Mouse (Mus musculus): ENCODE results near the gene Pim3. TPM values are rescaled to one million over a fixed set of nuclear protein-coding genes. Genes with fewer than 3 reads are reported as not detected.

Gene Pim3
- polyA plus RNA-seq, 1 experiment from 2014 or later = 69.4 TPM

GRCm38 (mm10) chr15:88832536-88832935, 29.4 kb upstream of the Pim3 start:
- Histone ChIP-seq H3K4me2 (replicated peaks; ENCODE audit: low read depth) (no peak overlapping the region), H3K9me3 (ENCODE audit: control insufficient read depth, low read length) (no peaks in the 10 kb centered on the region), H3K27ac (replicated peaks) (no peak overlapping the region), H3K4me3 (ENCODE audit: low read depth, low read length) (no peak overlapping the region), H3K9ac (ENCODE audit: low read length) (no peak overlapping the region), H3K27me3 (ENCODE audit: control insufficient read depth, insufficient read depth, low read length) (no peaks in the 10 kb centered on the region), H3K4me1 (replicated peaks; ENCODE audit: control insufficient read depth, insufficient read depth) (no peaks in the 10 kb centered on the region), H3K36me3 (ENCODE audit: control insufficient read depth, insufficient read depth, low read length) (no peaks in the 10 kb centered on the region)
- WGBS = 63% methylated on average over 9 of the region's 9 CpGs
- DNase-seq (ENCODE audit: low spot score) = no peak
- no peak for ATAC-seq (ENCODE audit: low FRiP score, low TSS enrichment)
- TF ChIP-seq CTCF (IDR thresholded peaks at IDR 0.05; ENCODE audit: low read depth) (no peak), EP300 (optimal IDR thresholded peaks at IDR 0.05) (no peak)

GRCm38 (mm10) chr15:88836031-88836430, 26.0 kb upstream of the Pim3 start:
- Histone ChIP-seq H3K27ac (replicated peaks) (peak overlapping the region; percentile 84), H3K4me1 (replicated peaks; ENCODE audit: control insufficient read depth, insufficient read depth) (0 out of 2 replicates have a peak, but pooled peaks cover 3% of the 10 kb centered on the region), H3K9me3 (ENCODE audit: control insufficient read depth, low read length) (no peaks in the 10 kb centered on the region), H3K27me3 (ENCODE audit: control insufficient read depth, insufficient read depth, low read length) (no peaks in the 10 kb centered on the region), H3K9ac (ENCODE audit: low read length) (no peak overlapping the region; the same call in 1 of the 2 replicates), H3K4me2 (replicated peaks; ENCODE audit: low read depth) (peak overlapping the region; percentile 74; the same call in 1 of the 2 replicates), H3K4me3 (ENCODE audit: low read depth, low read length) (no peak overlapping the region), H3K36me3 (ENCODE audit: control insufficient read depth, insufficient read depth, low read length) (no peaks in the 10 kb centered on the region)
- ATAC-seq (ENCODE audit: low FRiP score, low TSS enrichment) (peak; percentile 42), DNase-seq (ENCODE audit: low spot score) (peak; percentile 74)
- WGBS = 64% methylated on average over 6 of the region's 6 CpGs
- TF ChIP-seq CTCF (IDR thresholded peaks at IDR 0.05; ENCODE audit: low read depth) = peak; percentile 67
- TF ChIP-seq EP300 (optimal IDR thresholded peaks at IDR 0.05) = no peak

GRCm38 (mm10) chr15:88836571-88836970, 25.4 kb upstream of the Pim3 start:
- no peak; the same call in 1 of the 2 replicates for ATAC-seq (ENCODE audit: low FRiP score, low TSS enrichment)
- 47% methylated on average over 5 of the region's 5 CpGs for WGBS
- H3K27ac ChIP-seq (replicated peaks) = peak overlapping the region; percentile 84

GRCm38 (mm10) chr15:88837199-88837932, 24.6 kb upstream of the Pim3 start:
- H3K36me3 ChIP-seq (ENCODE audit: control insufficient read depth, insufficient read depth, low read length) = no peaks in the 10 kb centered on the region
- WGBS = under 1% methylated on average over 39 of the region's 39 CpGs
- H3K4me1 ChIP-seq (replicated peaks; ENCODE audit: control insufficient read depth, insufficient read depth) = 0 out of 2 replicates have a peak, but pooled peaks cover 3% of the 10 kb centered on the region
- H3K4me2 ChIP-seq (replicated peaks; ENCODE audit: low read depth) = peak overlapping the region; percentile 74
- H3K4me3 ChIP-seq (ENCODE audit: low read depth, low read length) = peak overlapping the region; percentile 40
- TF ChIP-seq CTCF (IDR thresholded peaks at IDR 0.05; ENCODE audit: low read depth) (peak; percentile 50), EP300 (optimal IDR thresholded peaks at IDR 0.05) (no peak)
- no peaks in the 10 kb centered on the region for H3K27me3 ChIP-seq (ENCODE audit: control insufficient read depth, insufficient read depth, low read length)
- H3K27ac ChIP-seq (replicated peaks) = peak overlapping the region; percentile 84
- no peaks in the 10 kb centered on the region for H3K9me3 ChIP-seq (ENCODE audit: control insufficient read depth, low read length)
- H3K9ac ChIP-seq (ENCODE audit: low read length) = peak overlapping the region; percentile 51
- peak; percentile 81 for ATAC-seq (ENCODE audit: low FRiP score, low TSS enrichment)
- DNase-seq (ENCODE audit: low spot score) = peak; percentile 94

More at GRCm38 (mm10) chr15:88836571-88836970, 25.4 kb upstream of the Pim3 start:
- H3K4me3 ChIP-seq (ENCODE audit: low read depth, low read length) = 0 out of 2 replicates have a peak overlapping the region, but pooled peaks have one; percentile 40
- 0 out of 2 replicates have a peak, but pooled peaks cover 3% of the 10 kb centered on the region for H3K4me1 ChIP-seq (replicated peaks; ENCODE audit: control insufficient read depth, insufficient read depth)
- peak overlapping the region; percentile 74 for H3K4me2 ChIP-seq (replicated peaks; ENCODE audit: low read depth)
- no peaks in the 10 kb centered on the region for H3K27me3 ChIP-seq (ENCODE audit: control insufficient read depth, insufficient read depth, low read length)
- H3K9ac ChIP-seq (ENCODE audit: low read length) = peak overlapping the region; percentile 23; the same call in 1 of the 2 replicates
- no peaks in the 10 kb centered on the region for H3K36me3 ChIP-seq (ENCODE audit: control insufficient read depth, insufficient read depth, low read length)
- no peaks in the 10 kb centered on the region for H3K9me3 ChIP-seq (ENCODE audit: control insufficient read depth, low read length)
- DNase-seq (ENCODE audit: low spot score) = no peak
- TF ChIP-seq EP300 (optimal IDR thresholded peaks at IDR 0.05) (no peak), CTCF (IDR thresholded peaks at IDR 0.05; ENCODE audit: low read depth) (no peak)

DNA sequence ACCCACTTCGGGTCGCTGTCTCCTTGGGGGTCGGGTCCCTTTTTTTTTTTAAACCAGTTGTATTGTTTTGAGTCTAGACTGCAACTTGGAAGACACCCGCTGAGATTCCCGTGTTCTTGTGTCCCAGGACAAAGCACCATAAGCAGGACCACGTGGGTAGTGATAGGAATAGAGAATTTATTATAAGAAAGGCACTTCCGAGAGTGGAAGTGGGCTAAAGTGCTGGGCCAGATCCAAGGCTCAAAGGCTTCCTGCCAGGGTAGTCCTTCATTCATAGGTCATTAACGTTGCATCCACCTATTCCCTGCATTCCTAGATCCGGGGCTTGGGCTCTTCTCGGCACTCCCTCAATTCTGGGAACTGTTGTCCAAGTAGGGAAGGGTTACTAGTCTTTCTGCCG, 24.0 kb upstream of the Pim3 start:
- peak overlapping the region; percentile 84 for H3K27ac ChIP-seq (replicated peaks)
- H3K27me3 ChIP-seq (ENCODE audit: control insufficient read depth, insufficient read depth, low read length) = no peaks in the 10 kb centered on the region
- no peaks in the 10 kb centered on the region for H3K36me3 ChIP-seq (ENCODE audit: control insufficient read depth, insufficient read depth, low read length)
- TF ChIP-seq CTCF (IDR thresholded peaks at IDR 0.05; ENCODE audit: low read depth) (no peak), EP300 (optimal IDR thresholded peaks at IDR 0.05) (no peak)
- peak overlapping the region; percentile 51; the same call in 1 of the 2 replicates for H3K9ac ChIP-seq (ENCODE audit: low read length)
- H3K4me3 ChIP-seq (ENCODE audit: low read depth, low read length) = peak overlapping the region; percentile 40
- ATAC-seq (ENCODE audit: low FRiP score, low TSS enrichment) (peak; percentile 25; the same call in 1 of the 2 replicates), DNase-seq (ENCODE audit: low spot score) (peak; percentile 79)
- no peaks in the 10 kb centered on the region for H3K9me3 ChIP-seq (ENCODE audit: control insufficient read depth, low read length)
- 0 out of 2 replicates have a peak, but pooled peaks cover 3% of the 10 kb centered on the region for H3K4me1 ChIP-seq (replicated peaks; ENCODE audit: control insufficient read depth, insufficient read depth)
- under 1% methylated on average over 11 of the region's 11 CpGs for WGBS
- peak overlapping the region; percentile 74 for H3K4me2 ChIP-seq (replicated peaks; ENCODE audit: low read depth)

- WGBS = 24% methylated on average over 9 of the region's 9 CpGs
- 0 out of 2 replicates have a peak, but pooled peaks cover 3% of the 10 kb centered on the region for H3K4me1 ChIP-seq (replicated peaks; ENCODE audit: control insufficient read depth, insufficient read depth)
- no peak overlapping the region for H3K4me3 ChIP-seq (ENCODE audit: low read depth, low read length)
- H3K36me3 ChIP-seq (ENCODE audit: control insufficient read depth, insufficient read depth, low read length) = no peaks in the 10 kb centered on the region
- no peaks in the 10 kb centered on the region for H3K27me3 ChIP-seq (ENCODE audit: control insufficient read depth, insufficient read depth, low read length)
- TF ChIP-seq EP300 (optimal IDR thresholded peaks at IDR 0.05) (no peak), CTCF (IDR thresholded peaks at IDR 0.05; ENCODE audit: low read depth) (no peak)
- no peaks in the 10 kb centered on the region for H3K9me3 ChIP-seq (ENCODE audit: control insufficient read depth, low read length)
- ATAC-seq (ENCODE audit: low FRiP score, low TSS enrichment) = peak; percentile 11; the same call in 1 of the 2 replicates
- H3K27ac ChIP-seq (replicated peaks) = peak overlapping the region; percentile 84
- no peak overlapping the region for H3K4me2 ChIP-seq (replicated peaks; ENCODE audit: low read depth)
- peak overlapping the region; percentile 38; the same call in 1 of the 2 replicates for H3K9ac ChIP-seq (ENCODE audit: low read length)
- DNase-seq (ENCODE audit: low spot score) = peak; percentile 74
Measured at GRCm38 (mm10) chr15:88839271-88839670, 22.7 kb upstream of the Pim3 start.

Measured in stomach, postnatal 0 days (tissue).